Mouse (Mus musculus) hindbrain, embryonic 16.5 days (tissue): ENCODE measurements around the gene Zc2hc1c. TPM values are rescaled to one million over a fixed set of nuclear protein-coding genes. Genes with fewer than 3 reads are reported as not detected.
"Not testable (repeated sequence)": the region's sequence is repeated elsewhere in the genome, so short reads cannot be mapped to it uniquely, and the experiment has no call there.

Experiments
- ATAC-seq: fragments of 200-750 bp; cut with Nextera tagmentation; 2 replicates; pipeline ENCODE4 v1.8.0; 2017; ENCODE audit warnings: moderate TSS enrichment, moderate library complexity
- H3K27ac ChIP-seq: fragments of 300-500 bp; sonication (generic); 2 replicates; pipeline ENCODE4 v1.5.1; 2014; ENCODE audit warnings: low read depth, mild to moderate bottlenecking, control low read depth, low read length, moderate library complexity
- H3K27me3 ChIP-seq: fragments of 300-500 bp; sonication (generic); replicated peaks from 2 replicates; pipeline ENCODE4 v1.6.1; 2014; ENCODE audit warnings: low read length; ENCODE audit not compliant: control insufficient read depth, insufficient read depth
- H3K36me3 ChIP-seq: fragments of 300-500 bp; sonication (generic); 2 replicates; pipeline ENCODE4 v1.6.1; 2014; ENCODE audit warnings: mild to moderate bottlenecking, low read length, moderate library complexity, mixed read lengths; ENCODE audit not compliant: control insufficient read depth, insufficient read depth
- H3K4me1 ChIP-seq: fragments of 300-500 bp; sonication (generic); 2 replicates; pipeline ENCODE4 v1.6.1; 2014; ENCODE audit warnings: low read depth, low read length; ENCODE audit not compliant: control insufficient read depth, insufficient read depth
- H3K4me2 ChIP-seq: fragments of 300-500 bp; sonication (generic); 2 replicates; pipeline ENCODE4 v1.6.1; 2014; ENCODE audit warnings: mild to moderate bottlenecking, low read length, control low read depth, moderate library complexity
- H3K4me3 ChIP-seq: fragments of 300-500 bp; sonication (generic); 2 replicates; pipeline ENCODE4 v1.5.1; 2014; ENCODE audit warnings: mild to moderate bottlenecking, low read length, control low read depth, moderate library complexity
- H3K9ac ChIP-seq: fragments of 300-500 bp; sonication (generic); 2 replicates; pipeline ENCODE4 v1.6.1; 2014; ENCODE audit warnings: low read depth, mild to moderate bottlenecking, control low read depth, low read length, moderate library complexity
- H3K9me3 ChIP-seq: fragments of 300-500 bp; sonication (generic); 2 replicates; pipeline ENCODE4 v1.6.1; 2014; ENCODE audit warnings: mild to moderate bottlenecking, low read length, moderate library complexity; ENCODE audit not compliant: control insufficient read depth
- WGBS: fragments of 180-500 bp; shearing (Covaris S2); extraction: QIAGEN DNeasy Blood & Tissue Kit; methylation state at CpG from one replicate; pipeline ENCODE4 v1.1.7; 2014; 5-methylcytosine and 5-hydroxymethylcytosine counted together
- polyA plus RNA-seq: library from polyadenylated mRNA; unstranded; fragments of >200 nt; fragmentation: Nextera tagmentation; extraction: Ambion mirVana; gene quantifications from 2 replicates; pipeline ENCODE4 v1.2.1, GENCODE M21; 2015

The Zc2hc1c gene
- polyA plus RNA-seq, 1 experiment from 2014 or later, result 1.8 TPM

- Histone ChIP-seq H3K36me3 (no peaks in the 10 kb centered on the region), H3K4me3 (peak overlapping the region; percentile 85), H3K4me1 (peaks cover 6% of the 10 kb centered on the region), H3K4me2 (peak overlapping the region; percentile 95), H3K9me3 (no peaks in the 10 kb centered on the region), H3K27ac (peak overlapping the region; percentile 82), H3K27me3 (no peaks in the 10 kb centered on the region), H3K9ac (peak overlapping the region; percentile 89)
- ATAC-seq, result peak; percentile 99
- 0% methylated on average over 31 of the region's 31 CpGs for WGBS
Observed at GRCm38 (mm10) chr12:85280105-85280844, 8.1 kb upstream of the Zc2hc1c start.

DNA sequence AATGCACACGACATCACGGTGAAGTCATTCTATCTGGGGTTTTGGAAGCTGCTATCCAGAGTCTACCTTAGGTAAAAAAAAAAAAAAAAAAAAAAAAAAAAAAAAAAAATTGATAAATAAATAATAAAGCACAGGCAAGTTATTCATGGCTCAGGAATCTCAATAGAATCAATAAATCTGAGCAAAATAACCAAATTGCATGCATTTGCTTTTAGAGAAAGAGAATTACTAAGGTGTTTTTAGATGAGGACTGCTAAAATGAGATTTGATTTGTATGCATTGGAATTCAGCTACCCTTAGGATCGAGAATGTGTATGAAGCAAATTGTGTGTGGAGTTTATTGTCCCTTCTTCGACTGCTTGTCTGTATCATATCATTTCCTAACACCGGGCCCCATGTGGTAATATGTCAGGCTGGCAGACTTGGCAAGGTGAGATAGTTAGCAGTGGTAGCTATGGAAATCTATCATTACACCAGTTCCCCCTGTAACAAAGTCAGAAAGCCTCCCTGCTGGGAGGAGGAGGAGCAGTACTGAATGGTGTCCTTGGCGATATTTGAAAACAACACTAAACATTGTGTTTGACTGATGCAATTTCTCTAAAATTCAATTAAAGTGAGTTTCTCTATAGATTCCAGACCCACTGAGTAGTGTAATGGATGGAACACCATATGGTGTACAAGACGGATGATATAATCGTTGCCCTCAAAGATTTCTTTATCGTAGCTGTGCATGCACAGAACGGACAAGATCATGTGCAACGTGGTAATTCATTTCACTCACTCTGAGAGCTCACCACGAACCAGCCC, 7.3 kb upstream of the Zc2hc1c start:
- H3K36me3 ChIP-seq, result no peaks in the 10 kb centered on the region
- H3K9me3 ChIP-seq, result no peaks in the 10 kb centered on the region
- H3K4me3 ChIP-seq, result peak overlapping the region; percentile 85
- H3K27me3 ChIP-seq, result no peaks in the 10 kb centered on the region
- H3K4me2 ChIP-seq, result peak overlapping the region; percentile 95
- peak; percentile 3; the same call in 1 of the 2 replicates for ATAC-seq
- no peak overlapping the region for H3K9ac ChIP-seq
- WGBS, result 52% methylated on average over 12 of the region's 12 CpGs
- H3K27ac ChIP-seq, result no peak overlapping the region; the same call in 1 of the 2 replicates
- peaks cover 6% of the 10 kb centered on the region for H3K4me1 ChIP-seq

GRCm38 (mm10) chr12:85281756-85282155, 6.6 kb upstream of the Zc2hc1c start:
- not testable (repeated sequence) for H3K27ac ChIP-seq, H3K27me3 ChIP-seq, H3K36me3 ChIP-seq, ATAC-seq, H3K4me1 ChIP-seq, H3K9me3 ChIP-seq, H3K4me3 ChIP-seq, H3K9ac ChIP-seq, H3K4me2 ChIP-seq
- WGBS, result 90% methylated on average over 1 of the region's 4 CpGs

DNA sequence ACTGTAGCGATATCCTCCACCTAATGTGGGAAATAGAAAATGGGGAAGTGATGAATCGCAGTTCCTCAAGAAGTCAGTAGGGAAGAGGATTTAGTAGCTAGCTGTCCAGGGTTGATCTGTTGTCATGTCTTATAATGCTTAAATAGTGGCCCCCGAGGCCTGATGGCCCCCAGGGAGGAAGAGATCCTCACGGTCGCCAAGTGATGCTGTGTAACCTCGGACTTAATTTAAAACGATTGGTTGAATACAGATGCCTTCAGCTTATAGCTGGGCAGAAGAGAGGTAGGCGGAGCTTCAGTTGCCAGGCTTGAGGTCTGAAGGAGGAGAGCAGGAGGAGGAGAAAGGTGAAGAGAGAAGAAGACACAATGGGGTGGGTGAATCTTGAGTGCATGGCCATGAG, 4.1 kb upstream of the Zc2hc1c start:
- H3K27ac ChIP-seq, result no peak overlapping the region
- ATAC-seq, result no peak
- no peaks in the 10 kb centered on the region for H3K36me3 ChIP-seq
- peaks cover 14% of the 10 kb centered on the region for H3K4me1 ChIP-seq
- no peak overlapping the region for H3K9ac ChIP-seq
- no peaks in the 10 kb centered on the region for H3K9me3 ChIP-seq
- no peaks in the 10 kb centered on the region for H3K27me3 ChIP-seq
- no peak overlapping the region for H3K4me3 ChIP-seq
- H3K4me2 ChIP-seq, result no peak overlapping the region
- WGBS, result 64% methylated on average over 8 of the region's 8 CpGs

DNA sequence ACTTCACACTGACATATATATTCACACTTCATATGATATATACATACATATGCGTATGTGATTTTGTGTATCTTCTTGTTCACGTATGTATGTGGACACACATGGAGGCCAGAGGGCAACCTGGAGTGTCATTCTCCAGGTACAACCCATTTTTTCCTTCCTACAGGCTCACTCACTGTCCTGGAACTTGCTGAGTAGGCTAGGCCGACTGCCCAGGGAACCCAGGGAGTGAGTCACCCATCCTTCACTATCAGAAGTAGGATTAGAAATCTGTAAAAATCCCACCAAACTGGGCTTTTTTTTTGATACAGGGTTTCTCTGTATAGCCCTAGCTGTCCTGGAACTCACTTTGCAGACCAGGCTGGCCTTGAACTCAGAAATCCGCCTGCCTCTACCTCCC, 3.4 kb upstream of the Zc2hc1c start:
- H3K4me1 ChIP-seq, result peaks cover 11% of the 10 kb centered on the region
- H3K27me3 ChIP-seq, result no peaks in the 10 kb centered on the region
- no peak for ATAC-seq
- H3K4me3 ChIP-seq, result no peak overlapping the region
- 96% methylated on average over 4 of the region's 4 CpGs for WGBS
- no peak overlapping the region for H3K4me2 ChIP-seq
- no peaks in the 10 kb centered on the region for H3K9me3 ChIP-seq
- no peak overlapping the region for H3K9ac ChIP-seq
- no peak overlapping the region for H3K27ac ChIP-seq
- H3K36me3 ChIP-seq, result no peaks in the 10 kb centered on the region

DNA sequence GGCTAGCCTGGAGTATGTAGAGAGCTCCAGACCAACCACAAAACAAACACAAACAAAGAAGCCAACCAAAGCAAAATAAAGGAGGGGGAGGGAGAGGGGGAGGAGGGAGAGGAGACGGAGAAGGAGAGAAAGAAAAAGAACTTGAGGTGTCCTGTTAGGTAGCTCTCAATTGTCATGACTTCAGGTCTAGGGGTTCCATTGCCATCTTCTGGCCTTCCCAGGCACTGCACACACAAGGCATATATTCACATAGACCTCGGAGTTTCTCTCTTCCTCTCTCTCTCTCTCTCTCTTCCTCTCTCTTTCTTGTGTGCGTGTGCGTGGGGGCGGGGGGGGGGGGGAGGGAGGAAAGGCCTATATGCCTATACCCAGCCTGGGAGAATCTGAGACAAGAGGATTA, 1.4 kb upstream of the Zc2hc1c start:
- no peaks in the 10 kb centered on the region for H3K27me3 ChIP-seq
- H3K9me3 ChIP-seq, result no peaks in the 10 kb centered on the region
- H3K9ac ChIP-seq, result no peak overlapping the region
- no peak overlapping the region for H3K4me2 ChIP-seq
- H3K4me1 ChIP-seq, result peaks cover 11% of the 10 kb centered on the region
- WGBS, result 45% methylated on average over 2 of the region's 5 CpGs
- no peak for ATAC-seq
- H3K27ac ChIP-seq, result no peak overlapping the region
- H3K36me3 ChIP-seq, result no peaks in the 10 kb centered on the region
- no peak overlapping the region for H3K4me3 ChIP-seq

DNA sequence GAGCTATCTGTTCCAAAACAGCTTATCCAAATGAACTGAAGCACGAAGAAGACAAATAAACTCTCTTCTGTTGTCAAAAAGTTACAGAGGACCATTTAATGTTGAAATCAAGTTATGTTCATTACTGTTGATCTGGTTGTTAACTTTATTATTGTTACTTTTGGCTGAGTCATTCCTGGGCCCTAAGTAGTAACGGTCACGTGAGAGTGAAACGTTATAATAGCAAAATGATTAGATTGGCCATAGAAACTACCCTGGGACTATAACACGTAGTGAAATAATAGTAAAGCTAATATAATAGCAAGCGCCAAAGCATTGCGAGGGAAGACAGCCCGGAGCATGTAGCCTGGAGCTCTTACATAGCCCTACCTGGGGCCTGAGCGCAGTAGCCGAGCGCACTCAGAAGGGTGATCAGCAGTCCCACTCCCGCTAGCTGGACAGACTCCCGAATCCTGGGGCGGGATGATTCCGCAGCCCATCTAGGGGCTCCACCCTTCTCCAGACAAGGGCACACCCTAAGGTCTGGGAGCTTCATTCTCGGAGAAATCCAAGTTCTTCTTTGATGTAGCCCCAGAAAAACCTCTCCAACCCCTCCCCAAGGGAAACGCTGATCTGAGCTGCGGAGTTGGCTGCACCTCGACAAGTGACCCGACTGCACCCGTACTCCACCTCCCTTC, 444 bp upstream of the Zc2hc1c start, which contains the start of gene Acyp1:
TSS of gene Acyp1 (minus strand) at position 630 of the 677 bp plus-strand sequence.
- peak; percentile 62 for ATAC-seq
- Histone ChIP-seq H3K9ac (peak within 1 kb of the TSS; percentile 58), H3K4me2 (peak within 1 kb of the TSS; percentile 85), H3K4me3 (peak within 1 kb of the TSS; percentile 53), H3K36me3 (no peaks in the 10 kb centered on the region), H3K27me3 (no peaks in the 10 kb centered on the region), H3K9me3 (no peaks in the 10 kb centered on the region), H3K27ac (no peak within 1 kb of the TSS; the same call in 1 of the 2 replicates), H3K4me1 (peaks cover 11% of the 10 kb centered on the region)
- 9% methylated on average over 20 of the region's 21 CpGs for WGBS

DNA sequence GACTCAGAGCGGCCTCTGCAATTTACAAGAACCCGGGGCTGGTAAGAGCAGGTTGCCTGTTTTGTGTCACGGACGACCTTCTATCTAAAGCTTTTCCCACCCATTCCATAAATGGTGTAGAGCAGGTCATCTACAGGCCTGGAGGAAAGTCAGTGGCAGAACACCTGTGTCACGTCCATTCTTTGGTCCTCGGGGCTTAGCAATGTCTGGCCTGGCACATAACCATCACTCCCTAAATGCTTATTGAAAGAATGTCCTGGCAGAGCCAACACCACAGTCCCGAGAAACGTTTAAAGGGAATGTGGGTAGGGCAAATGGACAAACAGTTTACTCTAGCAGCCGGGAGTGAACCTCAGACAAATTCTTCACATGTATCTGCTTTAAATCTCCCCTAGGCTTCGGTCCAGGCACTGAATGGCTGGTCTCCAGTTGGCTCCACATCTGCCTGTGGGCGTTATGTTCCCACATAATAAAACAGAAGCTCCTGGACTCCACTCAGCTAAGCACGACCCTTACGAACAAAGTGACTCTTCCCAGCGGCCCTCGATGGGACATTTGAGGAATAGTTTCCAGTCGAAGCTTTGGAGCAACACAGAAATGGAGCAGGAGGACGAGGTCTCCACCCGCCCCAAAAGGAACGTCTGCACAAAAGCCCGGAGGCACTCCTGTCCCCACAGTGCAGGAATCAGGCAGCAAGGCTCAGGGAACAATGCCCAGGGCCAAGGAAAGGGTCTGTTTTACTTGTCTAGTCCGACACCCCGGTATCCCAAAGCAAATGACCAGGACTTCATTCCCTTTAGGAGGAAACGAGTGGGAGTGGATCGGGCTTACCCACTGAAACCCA, 988 bp downstream of the Zc2hc1c start:
- 57% methylated on average over 24 of the region's 24 CpGs for WGBS
- H3K4me3 ChIP-seq, result peak overlapping the region; percentile 53
- peaks cover 11% of the 10 kb centered on the region for H3K4me1 ChIP-seq
- peaks cover 2% of the 10 kb centered on the region; the same call in 1 of the 2 replicates for H3K9me3 ChIP-seq
- peak overlapping the region; percentile 58 for H3K9ac ChIP-seq
- no peaks in the 10 kb centered on the region for H3K27me3 ChIP-seq
- peak overlapping the region; percentile 85 for H3K4me2 ChIP-seq
- no peak overlapping the region; the same call in 1 of the 2 replicates for H3K27ac ChIP-seq
- ATAC-seq, result no peak
- no peaks in the 10 kb centered on the region for H3K36me3 ChIP-seq
